Mouse (Mus musculus) CH12.LX (cell line): ENCODE measurements around the gene Gja5.

Source experiments
- BHLHE40 ChIP-seq: IDR thresholded peaks from 2 replicates; pipeline ENCODE4 v1.6.1; 2011; ENCODE audit warnings: mild to moderate bottlenecking, low read depth, low read length, improper control_type of control experiment
- CTCF ChIP-seq, 2 experiments: IDR thresholded peaks in 1 of 2; conservative IDR thresholded peaks in 1 of 2; 2 replicates each; pipeline ENCODE4 v1.5.1; 2011 to 2012; ENCODE audit warnings: low read depth in 2 of 2, low read length in 2 of 2, improper control_type of control experiment in 1 of 2, inconsistent platforms in 1 of 2, mild to moderate bottlenecking in 1 of 2, moderate library complexity in 1 of 2
- EP300 ChIP-seq: IDR thresholded peaks from 2 replicates; pipeline ENCODE4 v1.6.1; 2011; ENCODE audit warnings: low read length, improper control_type of control experiment
- JUND ChIP-seq: conservative IDR thresholded peaks from 2 replicates; pipeline ENCODE4 v1.6.1; 2011; ENCODE audit warnings: low read depth, low read length, improper control_type of control experiment
- MAX ChIP-seq: IDR thresholded peaks from 2 replicates; pipeline ENCODE4 v1.6.1; 2011; ENCODE audit warnings: low read length, improper control_type of control experiment
- NRF1 ChIP-seq: IDR thresholded peaks from 2 replicates; pipeline ENCODE4 v1.6.1; 2014; ENCODE audit warnings: low read depth, mild to moderate bottlenecking, inconsistent platforms, low read length, improper control_type of control experiment, moderate library complexity
- POLR2A ChIP-seq: IDR thresholded peaks from 2 replicates; pipeline ENCODE4 v1.6.1; 2011; ENCODE audit warnings: low read depth, mild to moderate bottlenecking, improper control_type of control experiment, low read length
- RAD21 ChIP-seq: IDR thresholded peaks from 2 replicates; pipeline ENCODE4 v1.6.1; 2011; ENCODE audit warnings: low read depth, mild to moderate bottlenecking, low read length, improper control_type of control experiment, moderate library complexity
- SIN3A ChIP-seq: IDR thresholded peaks from 2 replicates; pipeline ENCODE4 v1.6.1; 2012; ENCODE audit warnings: low read length, improper control_type of control experiment, inconsistent platforms
- UBTF ChIP-seq: IDR thresholded peaks from 2 replicates; pipeline ENCODE4 v1.6.1; 2012; ENCODE audit warnings: low read depth, mild to moderate bottlenecking, inconsistent platforms, low read length, improper control_type of control experiment, moderate library complexity
- USF1 ChIP-seq: IDR thresholded peaks from 2 replicates; pipeline ENCODE4 v1.6.1; 2014; ENCODE audit warnings: low read depth, mild to moderate bottlenecking, inconsistent platforms, low read length, improper control_type of control experiment
- USF2 ChIP-seq: conservative IDR thresholded peaks from 2 replicates; pipeline ENCODE4 v1.6.1; 2011; ENCODE audit warnings: low read depth, low read length, improper control_type of control experiment
- ZNF384 ChIP-seq: IDR thresholded peaks from 2 replicates; pipeline ENCODE4 v1.6.1; 2012; ENCODE audit warnings: low read depth, low read length, improper control_type of control experiment, inconsistent platforms

DNA sequence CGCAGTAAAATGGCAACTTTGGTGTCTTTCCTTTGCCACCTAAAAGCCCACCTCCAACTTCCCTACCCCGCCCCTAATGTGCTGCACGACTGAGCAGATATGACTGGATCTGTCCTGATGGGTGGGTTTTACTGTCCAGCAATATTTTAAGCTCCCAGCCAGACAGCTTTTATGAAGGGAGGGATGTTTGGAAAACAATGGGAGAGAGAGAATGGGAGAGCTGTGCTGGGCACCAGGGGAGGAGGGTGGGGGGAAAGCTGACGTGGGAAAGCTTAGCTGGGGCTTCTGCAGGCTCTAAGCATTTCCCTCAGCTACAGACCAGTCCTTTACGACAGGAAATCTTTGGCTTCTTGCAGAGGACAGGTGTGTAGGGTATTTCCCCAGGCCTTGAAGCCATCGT lies 21.4 kb downstream of the Gja5 start, which contains the start of gene Gja8:
- TF ChIP-seq MAX = no peak
- no peak for TF ChIP-seq EP300
- TF ChIP-seq CTCF (conservative IDR thresholded peaks at IDR 0.05 in 1 of 2, IDR thresholded peaks at IDR 0.05 in 1 of 2; ENCODE audit: low read depth in 2 of 2, low read length in 2 of 2) = no peak
- no peak for TF ChIP-seq NRF1
- TF ChIP-seq JUND = no peak
- TF ChIP-seq ZNF384 = no peak
- TF ChIP-seq POLR2A = no peak
- no peak for TF ChIP-seq SIN3A
- TF ChIP-seq USF1 = no peak
- TF ChIP-seq USF2 = no peak
- no peak for TF ChIP-seq UBTF
- no peak for TF ChIP-seq BHLHE40
- no peak for TF ChIP-seq RAD21
